Mouse (Mus musculus) T-helper 17 cell (primary cell): ENCODE measurements around the gene Brk1.

ENCODE experiments used
- in situ Hi-C, 2 experiments: fragments of 300-600 bp; cut with MboI, MseI; formaldehyde crosslinking; loops; 1 replicate in 1 of 2; 2 replicates in 1 of 2; pipeline ENCODE4 v1.15.1; 2025; ENCODE audit warnings: high pct_unique_total_duplicates in 2 of 2

Gene Brk1

GRCm38 (mm10) chr6:113604432-113605223 lies at the start of gene Brk1:
Gene Brk1, plus strand, starts transcription at chr6:113604772.
- in situ Hi-C loops: no loop called here

GRCm38 (mm10) chr6:113559736-113560135 lies 44.8 kb upstream of the Brk1 start:
- in situ Hi-C loops: loop anchor here in 1 of 2 experiments (25.0 kb wide), 1 partner anchor 503 kb away; no protein-coding TSS in a partner anchor

- in situ Hi-C loops: loop anchor here in 1 of 2 experiments (25.0 kb wide), 1 partner anchor 498 kb away; no protein-coding TSS in a partner anchor
Observed at GRCm38 (mm10) chr6:113564557-113564956, 40.0 kb upstream of the Brk1 start.

GRCm38 (mm10) chr6:113576044-113576443 lies 28.5 kb upstream of the Brk1 start:
- in situ Hi-C loops: loop anchor here in 1 of 2 experiments (10.0 kb wide), 1 partner anchor 339 kb away; no protein-coding TSS in a partner anchor

- in situ Hi-C loops: loop anchor here in 1 of 2 experiments (10.0 kb wide), 1 partner anchor 335 kb away; no protein-coding TSS in a partner anchor
Observed at GRCm38 (mm10) chr6:113579306-113579705, 25.3 kb upstream of the Brk1 start.

GRCm38 (mm10) chr6:113583023-113583422 lies 21.5 kb upstream of the Brk1 start:
- in situ Hi-C loops: loop anchor here in 1 of 2 experiments (10.0 kb wide), 1 partner anchor 782 kb away; no protein-coding TSS in a partner anchor

- in situ Hi-C loops: loop anchor here in 1 of 2 experiments (10.0 kb wide), 1 partner anchor 780 kb away; no protein-coding TSS in a partner anchor
Observed at GRCm38 (mm10) chr6:113585065-113585464, 19.5 kb upstream of the Brk1 start.

- in situ Hi-C loops: loop anchor here in 1 of 2 experiments (10.0 kb wide), 1 partner anchor 778 kb away; no protein-coding TSS in a partner anchor
Observed at GRCm38 (mm10) chr6:113586466-113587183, 17.9 kb upstream of the Brk1 start.

GRCm38 (mm10) chr6:113592637-113593036 lies 11.9 kb upstream of the Brk1 start:
- in situ Hi-C loops: no loop called here

- in situ Hi-C loops: no loop called here
Observed at GRCm38 (mm10) chr6:113597945-113598344, 6.6 kb upstream of the Brk1 start.

- in situ Hi-C loops: no loop called here
Observed at GRCm38 (mm10) chr6:113599833-113600232, 4.7 kb upstream of the Brk1 start.

GRCm38 (mm10) chr6:113600543-113601139 lies 3.9 kb upstream of the Brk1 start, which contains the start of gene Fancd2os:
Gene Fancd2os, minus strand, starts transcription at chr6:113600715.
- in situ Hi-C loops: no loop called here

- in situ Hi-C loops: no loop called here
Observed at GRCm38 (mm10) chr6:113602821-113603220, 1.8 kb upstream of the Brk1 start.

- in situ Hi-C loops: no loop called here
Observed at GRCm38 (mm10) chr6:113603993-113604392, 579 bp upstream of the Brk1 start.

GRCm38 (mm10) chr6:113605224-113605545 lies 613 bp downstream of the Brk1 start:
- in situ Hi-C loops: no loop called here

- in situ Hi-C loops: no loop called here
Observed at GRCm38 (mm10) chr6:113608871-113609270, 4.3 kb downstream of the Brk1 start.

- in situ Hi-C loops: no loop called here
Observed at GRCm38 (mm10) chr6:113609293-113609692, 4.7 kb downstream of the Brk1 start.

- in situ Hi-C loops: no loop called here
Observed at GRCm38 (mm10) chr6:113612258-113612969, 7.8 kb downstream of the Brk1 start.

- in situ Hi-C loops: no loop called here
Observed at GRCm38 (mm10) chr6:113614152-113614551, 9.6 kb downstream of the Brk1 start.

GRCm38 (mm10) chr6:113614997-113615396 lies 10.4 kb downstream of the Brk1 start:
- in situ Hi-C loops: no loop called here

GRCm38 (mm10) chr6:113615489-113615888 lies 10.9 kb downstream of the Brk1 start:
- in situ Hi-C loops: no loop called here
